Mouse (Mus musculus): ENCODE results near the gene Rasal2.

Rasal2 gene

DNA sequence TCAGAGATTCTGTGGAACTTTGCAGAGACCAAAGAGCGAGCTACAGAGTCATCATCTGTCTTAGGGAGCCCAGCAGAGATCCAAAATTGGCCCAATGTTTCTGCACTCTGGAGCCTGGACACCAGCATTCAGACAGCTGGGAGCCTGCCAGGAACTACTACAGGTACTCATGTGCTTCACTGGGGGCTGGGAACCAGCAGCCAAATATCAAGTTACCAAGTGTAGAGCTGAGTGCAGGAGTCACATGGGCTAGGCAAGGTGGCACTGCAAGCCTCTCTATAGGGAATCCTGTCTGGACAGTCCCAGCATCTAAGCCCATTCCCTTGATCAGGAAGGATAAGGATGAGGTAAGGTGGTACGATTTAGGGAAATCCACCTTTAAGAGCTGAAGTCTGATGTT lies 284.2 kb downstream of the Rasal2 start:
- DNase-seq: no peak

GRCm38 (mm10) chr1:157123836-157124235 lies 288.6 kb downstream of the Rasal2 start:
- no peak for DNase-seq

GRCm38 (mm10) chr1:157119168-157119567 lies 293.2 kb downstream of the Rasal2 start:
- DNase-seq: no peak

DNA sequence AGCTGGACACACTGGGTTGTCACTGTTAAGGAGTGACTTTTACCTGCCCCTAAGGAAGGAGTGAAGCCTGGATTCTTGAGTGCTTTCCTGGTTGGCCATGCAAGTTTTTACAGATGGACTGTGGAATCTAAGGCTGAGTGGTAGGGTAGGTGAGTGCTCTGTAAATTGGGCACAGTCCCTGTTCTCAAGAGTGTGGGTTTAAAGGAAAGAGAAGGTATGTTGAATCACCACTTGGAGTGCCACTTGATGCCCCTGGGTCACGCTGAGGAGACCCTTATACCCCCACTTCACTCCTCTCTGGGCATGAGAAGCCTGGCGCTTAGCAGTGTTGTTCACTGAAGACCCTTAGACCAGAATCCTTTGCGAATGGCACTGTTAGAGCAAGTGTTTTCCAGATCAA lies 295.0 kb downstream of the Rasal2 start:
- DNase-seq: no peak

DNA sequence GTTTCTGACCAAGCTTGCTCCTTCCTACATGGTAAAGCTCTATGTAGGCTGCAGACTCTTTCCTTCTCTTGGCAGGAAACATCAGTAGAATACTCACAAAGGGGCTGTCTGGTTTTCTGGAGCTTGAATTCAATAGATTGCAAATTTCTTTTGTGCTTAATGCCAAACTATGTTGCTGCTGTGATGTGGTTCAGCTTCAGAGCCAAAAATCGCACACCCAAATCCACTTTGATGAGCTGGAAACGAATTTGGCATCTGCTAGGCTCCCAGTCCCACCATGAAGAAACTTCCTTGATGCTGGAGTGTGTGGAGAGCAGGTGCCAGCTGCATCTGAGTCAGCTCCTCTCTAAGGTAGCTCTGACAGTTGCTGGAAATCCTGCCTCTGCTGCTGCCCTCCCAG lies 297.9 kb downstream of the Rasal2 start:
- DNase-seq: no peak

- no peak for DNase-seq
These were observed 302.0 kb downstream of the Rasal2 start for GRCm38 (mm10) chr1:157110287-157110835.

DNA sequence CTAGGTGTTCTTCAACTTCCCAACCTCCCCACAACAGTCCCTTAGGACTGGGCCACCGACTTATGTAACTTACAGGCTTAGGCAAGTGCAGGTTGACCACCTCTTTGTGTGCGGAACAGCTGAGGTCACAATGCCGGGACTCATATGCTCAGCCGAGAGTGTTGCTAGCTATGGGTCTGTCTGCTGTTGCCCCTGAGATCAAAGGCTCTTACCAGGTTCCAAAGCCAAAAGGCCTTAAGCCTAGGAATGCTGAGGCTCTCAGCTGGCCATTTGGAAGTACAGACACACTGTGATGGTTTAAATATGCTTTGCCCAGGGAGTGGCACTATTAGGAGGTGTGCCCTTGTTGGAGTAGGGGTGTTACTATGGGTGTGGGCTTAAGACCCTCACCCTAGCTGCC lies 303.8 kb downstream of the Rasal2 start, which contains the start of gene Tex35:
Gene Tex35, minus strand, starts transcription at position 101 of the 400 bp plus-strand sequence.
- DNase-seq: no peak

DNA sequence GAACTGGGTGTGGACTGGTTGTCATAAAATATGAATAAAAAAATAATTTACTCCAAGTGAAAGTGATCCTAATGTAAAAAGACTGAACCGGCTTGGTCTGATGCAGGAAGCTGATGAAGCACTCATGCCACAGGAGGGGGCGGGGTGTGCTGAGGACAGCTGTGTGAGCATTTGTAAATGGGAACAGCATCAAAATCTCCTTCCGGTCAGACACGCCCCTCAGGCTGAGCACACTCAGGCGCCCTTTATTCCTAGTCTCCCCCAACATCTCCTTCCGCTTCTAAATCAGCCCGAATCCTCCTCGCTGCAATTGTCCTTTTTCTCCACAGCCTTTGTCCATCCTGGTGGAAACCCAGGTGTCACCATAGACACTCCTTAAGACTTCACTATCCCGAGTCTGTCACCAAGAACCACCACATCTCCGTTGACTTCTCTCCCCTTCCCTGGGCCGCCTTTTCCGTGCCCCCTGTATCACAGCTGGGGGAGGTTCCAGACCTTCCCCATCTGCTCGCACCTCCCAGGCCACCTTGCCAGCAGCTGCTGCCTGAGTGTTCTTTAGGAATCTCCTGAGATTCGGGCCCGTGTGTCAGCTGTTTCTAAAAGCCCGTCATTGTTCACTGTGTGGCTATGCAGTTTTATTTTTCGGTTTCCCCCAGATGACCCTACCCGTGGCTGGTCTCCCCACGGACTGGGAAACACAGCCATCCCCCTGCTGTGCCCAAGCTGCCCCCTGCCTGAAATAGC lies 311.1 kb downstream of the Rasal2 start:
- DNase-seq: no peak

GRCm38 (mm10) chr1:157095534-157095933 lies 316.9 kb downstream of the Rasal2 start:
- no peak for DNase-seq

DNA sequence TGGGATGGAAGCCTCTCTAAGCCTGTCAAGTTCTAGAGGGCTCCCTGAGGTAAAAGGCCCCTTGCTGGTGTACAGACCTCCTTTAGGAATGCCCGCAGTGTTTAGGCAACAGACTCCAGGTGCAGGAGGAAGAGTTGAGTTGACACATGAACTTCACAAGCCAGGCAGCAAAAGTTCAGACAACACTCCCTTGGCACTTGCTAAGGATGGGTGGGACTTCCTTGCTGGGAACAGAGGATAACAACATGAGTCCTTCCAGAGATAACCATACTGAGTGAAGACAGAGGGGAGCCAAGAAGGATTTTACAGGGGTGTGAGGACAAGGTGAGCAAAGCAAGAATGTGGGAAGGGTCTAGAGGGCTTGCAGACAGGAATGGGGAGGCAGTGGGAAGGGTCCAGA lies 319.8 kb downstream of the Rasal2 start:
- no peak for DNase-seq

DNA sequence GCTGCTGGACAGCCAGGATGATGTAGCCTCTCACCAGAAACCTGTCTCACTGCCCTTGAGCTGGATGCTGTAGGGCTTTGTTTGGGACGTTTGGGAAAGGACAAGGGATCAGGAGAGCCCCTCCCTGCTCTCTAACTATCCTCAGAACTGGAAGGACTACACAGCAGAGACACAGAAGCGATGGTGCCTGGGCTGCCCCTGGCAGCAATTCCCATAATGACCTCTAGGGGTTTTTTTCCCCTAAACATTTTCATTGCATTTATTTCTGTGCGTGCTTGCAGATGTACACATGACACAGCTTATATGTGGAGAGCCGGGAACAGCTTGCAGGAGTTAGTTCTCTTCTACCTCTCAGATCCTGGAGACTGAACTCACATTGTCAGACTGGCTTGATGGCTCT lies 320.3 kb downstream of the Rasal2 start:
- DNase-seq: no peak

DNA sequence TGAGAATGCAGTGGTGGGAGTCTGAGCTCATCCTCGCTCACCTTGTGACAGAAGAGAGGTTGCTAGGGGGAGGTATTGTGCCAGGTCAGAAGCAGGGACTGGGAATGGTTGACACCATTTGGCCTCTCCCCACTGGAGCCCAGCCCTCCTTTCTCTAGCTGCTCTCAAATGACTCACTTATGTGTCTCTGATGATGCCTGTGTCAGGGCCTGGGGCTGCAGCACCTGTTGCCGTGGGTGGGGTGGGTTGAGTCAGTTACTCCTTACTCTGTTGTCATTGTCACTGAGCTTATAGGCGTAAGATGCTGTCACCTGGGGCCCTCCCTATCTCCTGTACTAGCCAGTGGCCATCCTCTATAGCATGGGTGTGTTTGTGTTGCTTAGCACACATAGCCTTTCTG lies 321.6 kb downstream of the Rasal2 start:
- DNase-seq: no peak

DNA sequence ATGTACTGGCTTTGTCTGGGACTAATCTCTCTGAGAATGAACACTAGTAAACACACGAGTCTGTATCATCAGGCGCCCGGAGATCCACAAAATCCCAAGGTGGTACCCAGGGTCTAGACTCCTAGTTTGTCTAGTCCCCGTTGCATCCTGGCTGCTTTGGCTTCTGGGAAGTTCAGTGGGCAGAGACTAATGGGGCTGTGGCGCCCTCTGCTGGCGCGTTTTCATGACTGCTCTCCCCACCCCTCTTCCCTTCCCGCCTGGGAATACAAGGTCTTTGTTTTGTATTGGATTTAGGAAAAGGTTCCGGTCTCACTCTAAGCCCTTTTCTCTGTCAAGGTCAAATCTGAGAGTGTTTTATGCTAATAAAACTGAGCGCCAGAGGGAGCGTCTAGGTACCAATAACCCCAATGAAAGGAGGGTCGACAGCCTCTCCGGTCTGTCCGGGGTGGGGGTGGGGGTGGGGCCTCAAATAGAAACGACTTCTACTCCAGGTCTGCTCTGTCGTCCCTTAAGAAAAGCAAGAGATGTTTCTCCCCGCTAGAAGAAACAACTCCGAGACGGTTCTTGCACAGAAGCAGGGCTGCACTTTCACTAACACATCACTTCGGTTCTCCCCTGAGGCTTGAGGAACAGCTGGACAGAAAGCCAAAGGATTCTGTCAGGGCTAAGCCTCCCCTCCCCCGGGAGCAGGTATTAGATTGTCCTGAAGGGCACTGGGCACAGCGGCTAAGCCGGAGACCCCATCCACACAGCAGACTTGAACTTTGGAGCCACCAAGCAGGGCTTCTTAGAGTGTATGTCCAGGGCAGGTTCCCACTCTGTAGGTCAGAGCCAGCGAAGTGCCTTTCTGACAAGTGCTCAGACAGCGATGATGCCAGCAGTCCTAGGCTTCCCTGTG lies 326.0 kb downstream of the Rasal2 start:
- DNase-seq: peak; percentile 9
